Mouse (Mus musculus) left cerebral cortex, postnatal 10 days (tissue): ENCODE measurements around the gene Pds5a. TPM values are rescaled to one million over a fixed set of nuclear protein-coding genes. Genes with fewer than 3 reads are reported as not detected.
A peak's percentile ranks its signal among the peaks of the same experiment; 100 is the strongest.
"Not testable (repeated sequence)": the region's sequence is repeated elsewhere in the genome, so short reads cannot be mapped to it uniquely, and the experiment has no call there.

Experiments used
- DNase-seq, 2 experiments: peaks; one replicate each; pipeline ENCODE4 v3.0.0; 2021 to 2022; ENCODE audit warnings: low spot score in 2 of 2, mixed read lengths in 1 of 2; ENCODE audit errors: extremely low spot score in 1 of 2
- intact Hi-C: fragments of 180-260 bp; cut with DNase I; formaldehyde crosslinking; loops from one replicate; pipeline ENCODE4 v1.15.1; 2025
- total RNA-seq, 2 experiments: library from RNA; stranded (reverse); gene quantifications; 2 replicates each; pipeline ENCODE4 v1.2.3; 2021

The Pds5a gene
- total RNA-seq = 10 to 100 TPM; 67.3 to 69.9 TPM

- intact Hi-C loops = loop anchor here (2.0 to 10.0 kb wide), 3 partner anchors 64 to 293 kb away; partner anchors contain the start of gene N4bp2
- peak; percentile 66 to 95 for DNase-seq
Measured at GRCm38 (mm10) chr5:65697836-65698758, at the start of gene Pds5a. TSS of gene Pds5a (minus strand) at chr5:65698273.

- no peak for DNase-seq
- intact Hi-C loops = no loop called here
Measured at GRCm38 (mm10) chr5:65746908-65747307, 48.8 kb upstream of the Pds5a start.

- intact Hi-C loops = no loop called here
Measured at GRCm38 (mm10) chr5:65739366-65739765, 41.3 kb upstream of the Pds5a start.

GRCm38 (mm10) chr5:65735601-65736000 lies 37.5 kb upstream of the Pds5a start:
- no peak for DNase-seq
- intact Hi-C loops = no loop called here

More at GRCm38 (mm10) chr5:65739366-65739765, 41.3 kb upstream of the Pds5a start:
- DNase-seq = no peak

- intact Hi-C loops = no loop called here
- peak in 1 of 2 experiments; percentile 71 for DNase-seq
Measured at GRCm38 (mm10) chr5:65731173-65732007, 33.3 kb upstream of the Pds5a start.

GRCm38 (mm10) chr5:65724311-65725054 lies 26.4 kb upstream of the Pds5a start:
- intact Hi-C loops = no loop called here
- peak; percentile 21 to 70 for DNase-seq

GRCm38 (mm10) chr5:65718368-65718767 lies 20.3 kb upstream of the Pds5a start:
- intact Hi-C loops = no loop called here
- DNase-seq = no peak

- DNase-seq, intact Hi-C loops: not testable (repeated sequence)
Measured at GRCm38 (mm10) chr5:65717903-65718211, 19.8 kb upstream of the Pds5a start.

- intact Hi-C loops = no loop called here
- DNase-seq = no peak
Measured at GRCm38 (mm10) chr5:65717063-65717902, 19.2 kb upstream of the Pds5a start.

GRCm38 (mm10) chr5:65715084-65715483 lies 17.0 kb upstream of the Pds5a start:
- DNase-seq = no peak
- intact Hi-C loops = no loop called here

GRCm38 (mm10) chr5:65711463-65711862 lies 13.4 kb upstream of the Pds5a start:
- DNase-seq = no peak
- intact Hi-C loops = no loop called here

- intact Hi-C loops = no loop called here
- no peak for DNase-seq
Measured at GRCm38 (mm10) chr5:65710267-65710666, 12.2 kb upstream of the Pds5a start.

GRCm38 (mm10) chr5:65706979-65707378 lies 8.9 kb upstream of the Pds5a start:
- no peak for DNase-seq
- intact Hi-C loops = no loop called here

- intact Hi-C loops = no loop called here
- no peak for DNase-seq
Measured at GRCm38 (mm10) chr5:65706171-65706570, 8.1 kb upstream of the Pds5a start.

- no peak for DNase-seq
- intact Hi-C loops = no loop called here
Measured at GRCm38 (mm10) chr5:65704765-65705678, 6.9 kb upstream of the Pds5a start.

GRCm38 (mm10) chr5:65703261-65703660 lies 5.2 kb upstream of the Pds5a start:
- no peak for DNase-seq
- intact Hi-C loops = no loop called here

GRCm38 (mm10) chr5:65700102-65700501 lies 2.0 kb upstream of the Pds5a start:
- DNase-seq = no peak
- intact Hi-C loops = no loop called here
